Mouse (Mus musculus): ENCODE data around the gene Lad1. TPM values are rescaled to one million over a fixed set of nuclear protein-coding genes. Genes with fewer than 3 reads are reported as not detected.
A peak's percentile ranks its signal among the peaks of the same experiment; 100 is the strongest.

Gene Lad1
- polyA plus RNA-seq, 1 experiment = 0.46 TPM

- peaks cover 33% of the 10 kb centered on the region for H3K36me3 ChIP-seq (ENCODE audit: control insufficient read depth, insufficient read depth)
- peaks cover 15% of the 10 kb centered on the region for H3K79me2 ChIP-seq (ENCODE audit: control insufficient read depth, insufficient read depth)
- TF ChIP-seq MYOG (IDR thresholded peaks at IDR 0.05; ENCODE audit: control insufficient read depth in 1 of 3, insufficient read depth in 1 of 3, insufficient read length in 2 of 3, low read depth in 2 of 3) (no peak), E2F4 (IDR thresholded peaks at IDR 0.05; ENCODE audit: insufficient read depth) (no peak), SRF (IDR thresholded peaks at IDR 0.05; ENCODE audit: control insufficient read depth, insufficient read length, low read depth) (no peak), REST (IDR thresholded peaks at IDR 0.05; ENCODE audit: insufficient read depth, insufficient read length) (no peak), USF1 (IDR thresholded peaks at IDR 0.05; ENCODE audit: low read depth) (no peak), POLR2AphosphoS2 (IDR thresholded peaks at IDR 0.05; ENCODE audit: insufficient read length, low read depth) (no peak), CEBPB (IDR thresholded peaks at IDR 0.05; ENCODE audit: insufficient read depth, poor library complexity, severe bottlenecking) (no peak)
- H3ac ChIP-seq (ENCODE audit: control insufficient read depth, insufficient read length) = no peak overlapping the region
- H3K4me2 ChIP-seq (ENCODE audit: low read depth) = no peak overlapping the region
- H3K4me3 ChIP-seq = no peak overlapping the region
- no peaks in the 10 kb centered on the region for H3K27me3 ChIP-seq (ENCODE audit: control insufficient read depth, insufficient read depth, insufficient read length)
Measured at GRCm38 (mm10) chr1:135855344-135855687, 36.9 kb downstream of the Lad1 start.

- no peak overlapping the region for H3ac ChIP-seq (ENCODE audit: control insufficient read depth, insufficient read length)
- TF ChIP-seq TCF3 (IDR thresholded peaks at IDR 0.05; ENCODE audit: insufficient read length, low read depth) (no peak), TCF12 (IDR thresholded peaks at IDR 0.05; ENCODE audit: insufficient read depth, poor library complexity, severe bottlenecking) (no peak), POLR2AphosphoS2 (IDR thresholded peaks at IDR 0.05; ENCODE audit: insufficient read length, low read depth) (peak; percentile 85), USF1 (IDR thresholded peaks at IDR 0.05; ENCODE audit: low read depth) (no peak), MYOD1 (IDR thresholded peaks at IDR 0.05; ENCODE audit: control insufficient read depth in 1 of 3, insufficient read length in 2 of 3, low read depth in 2 of 3) (peak in 1 of 3 experiments; percentile 5), POLR2A (IDR thresholded peaks at IDR 0.05; ENCODE audit: insufficient read length, low read depth) (peak; percentile 54)
Measured at GRCm38 (mm10) chr1:135856070-135856469, 37.7 kb downstream of the Lad1 start.

GRCm38 (mm10) chr1:135857137-135857775 is 38.9 kb downstream of the Lad1 start:
- Histone ChIP-seq H3K79me2 (ENCODE audit: control insufficient read depth, insufficient read depth) (no peaks in the 10 kb centered on the region), H3ac (ENCODE audit: control insufficient read depth, insufficient read length) (no peak overlapping the region), H3K27me3 (ENCODE audit: control insufficient read depth, insufficient read depth, insufficient read length) (no peaks in the 10 kb centered on the region), H3K4me2 (ENCODE audit: low read depth) (peak overlapping the region; percentile 63), H3K4me3 (no peak overlapping the region), H3K36me3 (ENCODE audit: control insufficient read depth, insufficient read depth) (peaks cover 16% of the 10 kb centered on the region)
- TF ChIP-seq MYOG (IDR thresholded peaks at IDR 0.05; ENCODE audit: control insufficient read depth in 1 of 3, insufficient read depth in 1 of 3, insufficient read length in 2 of 3, low read depth in 2 of 3) (no peak), POLR2A (IDR thresholded peaks at IDR 0.05; ENCODE audit: insufficient read length, low read depth) (peak; percentile 50), TCF12 (IDR thresholded peaks at IDR 0.05; ENCODE audit: insufficient read depth, poor library complexity, severe bottlenecking) (no peak), CEBPB (IDR thresholded peaks at IDR 0.05; ENCODE audit: insufficient read depth, poor library complexity, severe bottlenecking) (no peak), MYOD1 (IDR thresholded peaks at IDR 0.05; ENCODE audit: control insufficient read depth in 1 of 3, insufficient read length in 2 of 3, low read depth in 2 of 3) (peak in 1 of 3 experiments; percentile 52), REST (IDR thresholded peaks at IDR 0.05; ENCODE audit: insufficient read depth, insufficient read length) (no peak), POLR2AphosphoS2 (IDR thresholded peaks at IDR 0.05; ENCODE audit: insufficient read length, low read depth) (peak; percentile 93), SRF (IDR thresholded peaks at IDR 0.05; ENCODE audit: control insufficient read depth, insufficient read length, low read depth) (no peak)

More at GRCm38 (mm10) chr1:135856070-135856469, 37.7 kb downstream of the Lad1 start:
- peaks cover 27% of the 10 kb centered on the region for H3K36me3 ChIP-seq (ENCODE audit: control insufficient read depth, insufficient read depth)
- H3K27me3 ChIP-seq (ENCODE audit: control insufficient read depth, insufficient read depth, insufficient read length) = no peaks in the 10 kb centered on the region
- peaks cover 9% of the 10 kb centered on the region for H3K79me2 ChIP-seq (ENCODE audit: control insufficient read depth, insufficient read depth)
- H3K4me3 ChIP-seq = no peak overlapping the region
- peak overlapping the region; percentile 5 for H3K4me2 ChIP-seq (ENCODE audit: low read depth)

- no peak overlapping the region for H3K4me2 ChIP-seq (ENCODE audit: low read depth)
- H3K36me3 ChIP-seq (ENCODE audit: control insufficient read depth, insufficient read depth) = peaks cover 5% of the 10 kb centered on the region
- no peaks in the 10 kb centered on the region for H3K79me2 ChIP-seq (ENCODE audit: control insufficient read depth, insufficient read depth)
- no peak overlapping the region for H3ac ChIP-seq (ENCODE audit: control insufficient read depth, insufficient read length)
- no peak overlapping the region for H3K4me3 ChIP-seq
- no peaks in the 10 kb centered on the region for H3K27me3 ChIP-seq (ENCODE audit: control insufficient read depth, insufficient read depth, insufficient read length)
- TF ChIP-seq MYOG (IDR thresholded peaks at IDR 0.05; ENCODE audit: control insufficient read depth in 1 of 3, insufficient read depth in 1 of 3, insufficient read length in 2 of 3, low read depth in 2 of 3) (no peak), TCF12 (IDR thresholded peaks at IDR 0.05; ENCODE audit: insufficient read depth, poor library complexity, severe bottlenecking) (no peak), MAX (IDR thresholded peaks at IDR 0.05; ENCODE audit: low read depth) (no peak), POLR2A (IDR thresholded peaks at IDR 0.05; ENCODE audit: insufficient read length, low read depth) (peak; percentile 21), POLR2AphosphoS2 (IDR thresholded peaks at IDR 0.05; ENCODE audit: insufficient read length, low read depth) (peak; percentile 65)
Measured at GRCm38 (mm10) chr1:135858533-135858932, 40.1 kb downstream of the Lad1 start.

- H3K79me2 ChIP-seq (ENCODE audit: control insufficient read depth, insufficient read depth) = no peaks in the 10 kb centered on the region
- no peak overlapping the region for H3K4me3 ChIP-seq
- TF ChIP-seq MAX (IDR thresholded peaks at IDR 0.05; ENCODE audit: low read depth) (no peak), POLR2AphosphoS2 (IDR thresholded peaks at IDR 0.05; ENCODE audit: insufficient read length, low read depth) (peak; percentile 71), POLR2A (IDR thresholded peaks at IDR 0.05; ENCODE audit: insufficient read length, low read depth) (peak; percentile 20)
Measured at GRCm38 (mm10) chr1:135861091-135861490, 42.7 kb downstream of the Lad1 start.

More at GRCm38 (mm10) chr1:135861091-135861490, 42.7 kb downstream of the Lad1 start:
- no peaks in the 10 kb centered on the region for H3K27me3 ChIP-seq (ENCODE audit: control insufficient read depth, insufficient read depth, insufficient read length)
- H3K4me2 ChIP-seq (ENCODE audit: low read depth) = peak overlapping the region; percentile 62
- no peaks in the 10 kb centered on the region for H3K36me3 ChIP-seq (ENCODE audit: control insufficient read depth, insufficient read depth)
- H3ac ChIP-seq (ENCODE audit: control insufficient read depth, insufficient read length) = no peak overlapping the region
